Mouse (Mus musculus): ENCODE measurements around the gene B4galt2. TPM values are rescaled to one million over a fixed set of nuclear protein-coding genes. Genes with fewer than 3 reads are reported as not detected.

The B4galt2 gene
- total RNA-seq, 2 experiments from 2014 or later, result 9.9 to 12.9 TPM

GRCm38 (mm10) chr4:117837271-117837670 lies 46.0 kb downstream of the B4galt2 start:
- no peak for DNase-seq (ENCODE audit: low spot score in 2 of 2)

- DNase-seq (ENCODE audit: low spot score in 2 of 2), result peak; percentile 86 to 92
Observed at GRCm38 (mm10) chr4:117836204-117836767, 47.0 kb downstream of the B4galt2 start.

DNA sequence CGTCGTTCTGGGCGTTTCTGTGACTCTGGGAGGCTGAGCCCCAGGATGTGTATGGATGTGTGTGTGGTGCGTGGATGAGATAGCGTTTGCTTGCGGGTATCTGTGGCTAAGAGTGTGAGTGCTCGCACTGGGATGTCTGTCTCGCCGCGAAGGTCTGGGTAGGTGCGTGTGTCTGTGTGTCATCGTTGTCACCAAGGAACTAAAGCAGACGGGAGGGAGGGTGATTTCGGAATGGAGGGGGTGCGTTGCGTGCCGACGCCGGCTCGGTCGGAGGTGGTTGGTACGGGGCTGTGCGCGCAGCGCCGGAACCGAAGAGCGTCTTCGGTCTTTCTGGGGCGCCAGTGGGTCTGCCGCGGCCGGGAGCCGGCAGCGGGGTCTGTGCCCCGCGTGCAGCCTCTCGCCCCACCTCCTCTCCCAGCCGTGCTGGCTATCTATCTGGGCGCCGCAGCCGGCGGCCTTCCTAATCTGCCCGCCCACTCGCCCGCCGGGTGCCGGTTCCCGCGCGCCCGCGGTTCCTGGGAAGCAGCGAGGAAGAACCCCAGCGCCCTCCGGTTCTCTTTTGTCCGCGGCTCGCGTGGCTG lies 47.7 kb downstream of the B4galt2 start:
- peak; percentile 57 to 64 for DNase-seq (ENCODE audit: low spot score in 2 of 2)

DNA sequence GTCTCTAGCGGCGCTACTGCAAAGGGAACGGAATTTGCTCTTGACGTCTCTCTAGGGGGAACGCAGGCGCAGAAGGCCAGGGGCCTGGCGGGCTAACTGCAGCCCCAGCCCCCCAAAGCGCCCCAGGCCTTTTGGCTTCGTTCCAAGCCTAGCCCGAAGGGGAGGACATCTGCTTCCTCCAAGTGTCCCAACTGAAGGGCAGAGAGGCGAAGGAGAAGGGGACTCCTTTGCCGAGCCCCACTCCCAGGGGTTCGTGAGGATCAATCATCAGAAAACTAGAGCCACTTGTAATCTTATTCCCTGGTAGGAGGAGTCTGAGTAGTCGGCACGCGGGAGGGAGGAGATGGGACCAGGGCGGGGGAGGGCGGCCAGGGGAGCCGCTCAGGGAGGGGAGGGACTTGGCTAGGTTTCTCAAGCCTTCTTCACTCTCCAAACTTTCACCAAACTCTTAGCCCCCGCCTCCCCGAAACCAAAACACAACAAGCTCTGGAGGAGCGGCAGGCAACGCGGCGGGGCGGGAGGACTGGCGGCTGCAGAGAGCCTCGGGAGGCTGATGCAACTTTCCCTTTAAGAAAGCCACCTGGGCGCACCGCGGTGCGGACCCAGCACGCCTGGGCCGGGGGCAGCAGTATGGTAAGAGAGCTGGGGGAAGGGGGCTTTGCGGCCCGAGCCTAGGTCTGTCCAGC lies 48.3 kb downstream of the B4galt2 start:
- peak; percentile 56 to 69 for DNase-seq (ENCODE audit: low spot score in 2 of 2)

DNA sequence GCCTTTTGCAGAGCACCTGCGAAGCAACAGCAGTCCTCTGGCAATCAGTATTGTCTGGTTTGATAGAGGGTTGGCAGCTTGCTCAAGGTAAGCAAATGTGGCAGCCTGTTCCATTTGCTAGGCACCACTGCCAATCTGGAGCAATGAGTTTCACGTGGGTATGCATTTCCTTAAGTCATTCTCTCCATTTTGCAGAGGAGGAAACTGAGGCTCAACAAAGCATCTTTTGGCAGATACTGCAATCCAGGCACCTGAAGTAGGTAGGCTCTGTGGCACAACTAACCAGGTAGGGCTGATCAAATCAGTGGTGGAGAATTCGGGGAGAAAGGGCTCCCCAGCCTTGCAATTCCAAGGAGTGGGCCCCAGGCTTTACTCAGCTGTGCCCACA lies 48.8 kb downstream of the B4galt2 start, which contains the start of gene Slc6a9:
TSS of gene Slc6a9 (plus strand) at position 50 of the 388 bp plus-strand sequence.
- DNase-seq (ENCODE audit: low spot score in 2 of 2), result no peak

GRCm38 (mm10) chr4:117831920-117832691 lies 51.2 kb downstream of the B4galt2 start:
- no peak for DNase-seq (ENCODE audit: low spot score in 2 of 2)

GRCm38 (mm10) chr4:117831499-117831898 lies 51.8 kb downstream of the B4galt2 start:
- no peak for DNase-seq (ENCODE audit: low spot score in 2 of 2)

DNA sequence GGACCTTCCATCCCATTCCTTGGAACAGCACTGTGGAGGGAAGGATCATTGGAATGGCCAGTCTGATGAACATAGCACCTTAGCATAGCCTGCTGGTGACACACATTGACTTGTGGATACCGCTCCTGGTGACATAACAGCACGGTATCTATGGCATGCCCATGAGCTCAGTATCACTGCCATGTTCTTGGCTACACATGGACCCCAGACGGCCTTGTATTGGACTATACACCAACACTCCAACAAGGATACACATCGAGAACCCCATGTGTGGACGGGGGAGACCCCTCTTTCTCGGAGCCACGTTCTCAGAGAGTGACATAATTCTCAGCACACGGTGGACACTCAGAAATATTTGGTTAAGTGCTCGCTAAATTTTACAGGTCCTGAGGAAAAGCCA lies 52.5 kb downstream of the B4galt2 start:
- DNase-seq (ENCODE audit: low spot score in 2 of 2), result no peak

DNA sequence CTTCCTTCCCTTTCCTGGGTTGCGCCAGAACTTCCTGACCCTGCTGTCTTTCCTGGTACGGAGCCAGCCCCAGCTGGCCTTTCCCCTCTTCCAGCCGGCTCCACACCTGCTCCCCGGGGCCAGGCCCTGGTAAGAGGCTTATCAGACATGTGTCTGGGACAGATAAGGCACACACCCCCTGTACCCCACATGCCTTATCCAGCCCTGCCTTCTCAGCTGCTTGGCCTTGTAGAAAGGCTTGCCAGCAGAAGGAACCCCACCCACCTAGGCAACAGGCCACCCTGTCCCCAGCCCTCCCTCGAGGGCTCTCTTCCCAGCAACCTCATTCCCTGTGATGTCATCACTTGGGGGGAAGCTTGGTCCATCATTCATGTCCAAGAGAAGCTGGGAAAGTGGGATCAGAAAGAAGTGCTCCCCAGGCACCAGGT lies 53.1 kb downstream of the B4galt2 start:
- DNase-seq (ENCODE audit: low spot score in 2 of 2), result peak in 1 of 2 experiments; percentile 38

DNA sequence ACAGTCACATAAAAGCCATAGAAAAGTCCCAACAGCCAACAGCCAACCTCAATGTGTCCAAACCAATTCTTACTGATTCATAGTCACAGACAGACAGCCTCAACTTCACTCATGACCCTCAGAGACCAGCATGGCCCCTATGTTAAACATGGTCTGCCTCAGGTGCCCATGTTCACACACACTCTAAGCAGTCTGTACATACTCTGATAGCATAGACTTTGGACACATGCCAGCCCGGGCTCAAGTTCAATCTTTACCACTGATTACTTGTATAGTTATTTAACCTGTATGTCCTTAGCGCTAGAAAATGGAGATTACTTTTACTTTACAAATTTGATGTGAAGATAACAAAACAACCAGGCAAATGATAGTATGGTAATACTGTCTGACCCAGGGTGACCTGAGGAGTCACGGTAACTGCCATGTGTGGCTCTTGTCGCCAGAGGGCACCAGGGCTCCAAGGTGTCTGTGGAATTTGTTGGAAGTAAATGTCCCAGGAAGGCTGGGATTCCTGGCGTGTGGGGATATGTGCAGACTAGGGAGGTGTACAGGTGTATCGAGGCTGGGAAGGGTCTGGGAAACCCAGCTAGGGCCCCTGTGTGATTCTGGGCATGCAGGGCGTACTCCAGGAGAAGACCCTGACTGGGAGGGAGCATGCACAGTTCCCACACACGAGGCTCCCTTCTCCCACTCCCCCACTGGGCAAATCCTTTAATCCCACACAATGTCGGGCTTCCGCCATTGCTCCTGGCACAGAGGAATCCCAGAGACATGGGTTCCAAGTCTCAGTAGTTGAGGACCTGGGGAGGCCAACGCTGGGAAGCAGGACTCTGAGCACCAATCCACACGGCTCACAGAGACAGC lies 53.8 kb downstream of the B4galt2 start:
- DNase-seq (ENCODE audit: low spot score in 2 of 2), result peak; percentile 67 to 72

DNA sequence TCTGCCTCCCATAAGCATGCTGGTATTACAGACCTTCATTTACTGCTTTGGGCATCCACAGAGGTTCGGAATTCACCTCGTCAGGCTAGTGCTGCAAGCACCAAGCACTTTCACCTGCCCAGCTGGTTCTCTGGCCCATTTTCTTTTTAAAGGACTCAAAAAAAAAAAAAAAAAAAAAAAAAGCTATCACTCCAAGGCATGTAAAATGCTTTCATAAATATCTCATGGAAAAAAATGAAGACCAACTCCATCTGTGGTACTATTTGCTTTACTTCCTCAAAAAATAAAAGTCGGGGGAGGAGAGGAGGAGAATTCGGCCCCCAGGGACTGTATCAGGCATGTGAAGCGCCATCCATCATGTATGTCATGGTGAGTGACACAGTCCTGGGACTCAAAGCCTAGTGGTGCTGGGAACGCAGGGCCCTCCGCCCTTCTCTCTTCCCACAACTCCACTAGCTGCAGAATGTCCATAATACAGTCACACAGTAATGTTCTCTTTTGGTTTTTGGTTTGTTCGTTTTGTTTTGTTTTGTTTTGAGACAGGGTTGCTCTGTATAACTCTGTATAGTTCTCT lies 54.6 kb downstream of the B4galt2 start:
- DNase-seq (ENCODE audit: low spot score in 2 of 2), result no peak

Other genes with a start within 250 kb of the B4galt2 start
- gene Dmap1, start 201.2 kb downstream of the B4galt2 start, total RNA-seq (2021), result 10 to 100 TPM; 20.6 to 23.3 TPM
- gene Gm12845, start 159.1 kb downstream of the B4galt2 start, total RNA-seq (2021), result not detected
- gene Klf17, start 117.8 kb downstream of the B4galt2 start, total RNA-seq (2021), result not detected
- 10 to 100 TPM in 1 of 2 experiments, 1 to 10 TPM in 1; 6.5 to 11.8 TPM for gene Slc6a9, start 49.0 kb downstream of the B4galt2 start, total RNA-seq (2021)
- under 1 TPM; 0.70 to 0.99 TPM for gene Ccdc24, start 10.9 kb downstream of the B4galt2 start, total RNA-seq (2021)
- 100 to 1,000 TPM; 222 to 245 TPM for gene Atp6v0b, start 3.8 kb upstream of the B4galt2 start, total RNA-seq (2021)
- gene Dph2, start 8.5 kb upstream of the B4galt2 start, total RNA-seq (2021), result 10 to 100 TPM; 11.7 to 13.3 TPM
- gene Ipo13, start 31.5 kb upstream of the B4galt2 start, total RNA-seq (2021), result 10 to 100 TPM; 51.6 to 56.3 TPM
- gene Artn, start 46.3 kb upstream of the B4galt2 start, total RNA-seq (2021), result under 1 TPM in 1 of 2 experiments, not detected in 1; 0.38 TPM